Mouse (Mus musculus) heart, adult 2 months (tissue): ENCODE data around the gene Slc35a1.

Source experiments
- CTCF ChIP-seq: fragments of 200-600 bp; IDR thresholded peaks from 2 replicates; pipeline ENCODE4 v1.8.1; 2022; ENCODE audit warnings: antibody characterized with exemption, mild to moderate bottlenecking, moderate library complexity
- EP300 ChIP-seq: fragments of 200-500 bp; IDR thresholded peaks from 2 replicates; pipeline ENCODE4 v1.6.1; 2011; ENCODE audit warnings: low read depth, low read length, control low read depth; ENCODE audit not compliant: insufficient read depth
- POLR2A ChIP-seq: fragments of 200-500 bp; IDR thresholded peaks from 2 replicates; pipeline ENCODE4 v1.6.1; 2011; ENCODE audit warnings: mild to moderate bottlenecking, low read depth, low read length, control low read depth; ENCODE audit not compliant: insufficient read depth

- no peak for TF ChIP-seq CTCF
- no peak for TF ChIP-seq POLR2A
- no peak for TF ChIP-seq EP300
Measured at GRCm38 (mm10) chr4:34708127-34708526, 20.9 kb upstream of the Slc35a1 start.
